Mouse (Mus musculus): ENCODE measurements around the gene Zgpat.

The Zgpat gene

DNA sequence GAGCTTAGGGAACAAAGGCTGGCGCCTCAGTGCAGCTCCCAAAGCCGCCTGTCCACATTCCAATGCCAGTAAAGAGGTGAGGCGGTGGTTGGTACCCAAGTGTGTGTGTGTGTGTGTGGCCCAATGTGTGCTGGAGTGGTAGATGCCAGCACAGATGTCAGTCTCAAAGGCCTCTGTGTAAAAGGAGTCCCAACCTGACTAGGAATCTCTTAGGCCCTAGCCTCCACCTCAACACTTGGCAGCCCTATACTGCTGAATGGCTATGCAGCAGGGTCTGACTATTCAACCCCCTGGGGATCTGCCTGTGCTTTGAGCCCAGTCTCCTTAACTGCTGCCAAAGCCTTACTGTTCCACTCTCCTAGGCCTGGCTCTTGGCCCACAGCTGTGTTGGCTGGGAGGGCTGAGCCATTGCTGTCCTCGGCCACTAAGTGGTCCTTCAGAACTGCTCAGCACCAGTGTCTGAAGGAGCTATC lies 20.2 kb downstream of the Zgpat start:
- no peak for DNase-seq (ENCODE audit: extremely low read depth, low read depth)

DNA sequence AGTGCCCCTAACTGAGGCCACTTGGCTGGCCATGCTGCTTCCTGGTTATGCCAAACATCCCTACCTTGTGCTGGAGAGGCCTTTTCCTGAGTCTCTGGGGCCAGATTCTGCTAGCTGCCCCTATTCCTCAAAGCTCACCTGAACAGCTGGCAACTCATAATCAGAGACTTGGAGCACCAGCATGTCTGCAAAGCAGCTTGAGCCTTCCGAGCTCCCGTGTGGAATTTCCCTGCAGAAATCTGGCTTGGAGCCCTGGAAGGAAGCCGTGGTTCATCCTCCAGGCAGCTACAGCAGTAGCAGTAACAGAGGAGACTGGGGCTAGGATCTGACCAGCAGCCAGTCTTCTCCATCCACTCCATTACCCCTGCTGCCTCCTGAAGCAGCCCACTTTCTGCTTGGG lies 21.2 kb downstream of the Zgpat start:
- DNase-seq (ENCODE audit: extremely low read depth, low read depth) = no peak

DNA sequence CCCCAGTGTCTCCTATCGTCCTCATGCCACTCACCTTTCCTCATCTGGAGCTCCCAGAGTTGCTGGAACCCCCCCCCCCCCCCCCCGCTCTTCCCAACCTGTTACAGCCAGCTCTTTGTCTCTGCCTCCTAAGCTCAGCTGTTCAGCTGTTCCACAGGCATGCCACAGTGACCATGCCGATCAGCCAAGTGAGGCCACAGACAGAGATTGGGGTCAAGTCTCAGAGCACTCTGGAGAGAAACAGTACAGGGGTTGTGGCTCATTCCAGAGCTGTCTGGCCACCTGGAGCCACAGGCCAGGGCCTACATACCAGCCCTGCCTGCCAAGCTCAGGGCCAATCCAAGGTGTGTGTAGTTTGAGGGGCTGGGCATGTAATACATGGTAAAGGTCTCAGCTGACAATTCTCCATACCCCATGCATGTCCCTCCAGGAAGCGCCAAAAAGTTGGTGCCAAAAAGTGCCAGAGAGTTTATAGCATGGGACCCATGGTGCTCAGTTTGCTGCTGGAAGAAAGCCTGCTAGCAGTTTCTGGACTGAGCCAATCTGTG lies 22.0 kb downstream of the Zgpat start:
- no peak for DNase-seq (ENCODE audit: extremely low read depth, low read depth)

DNA sequence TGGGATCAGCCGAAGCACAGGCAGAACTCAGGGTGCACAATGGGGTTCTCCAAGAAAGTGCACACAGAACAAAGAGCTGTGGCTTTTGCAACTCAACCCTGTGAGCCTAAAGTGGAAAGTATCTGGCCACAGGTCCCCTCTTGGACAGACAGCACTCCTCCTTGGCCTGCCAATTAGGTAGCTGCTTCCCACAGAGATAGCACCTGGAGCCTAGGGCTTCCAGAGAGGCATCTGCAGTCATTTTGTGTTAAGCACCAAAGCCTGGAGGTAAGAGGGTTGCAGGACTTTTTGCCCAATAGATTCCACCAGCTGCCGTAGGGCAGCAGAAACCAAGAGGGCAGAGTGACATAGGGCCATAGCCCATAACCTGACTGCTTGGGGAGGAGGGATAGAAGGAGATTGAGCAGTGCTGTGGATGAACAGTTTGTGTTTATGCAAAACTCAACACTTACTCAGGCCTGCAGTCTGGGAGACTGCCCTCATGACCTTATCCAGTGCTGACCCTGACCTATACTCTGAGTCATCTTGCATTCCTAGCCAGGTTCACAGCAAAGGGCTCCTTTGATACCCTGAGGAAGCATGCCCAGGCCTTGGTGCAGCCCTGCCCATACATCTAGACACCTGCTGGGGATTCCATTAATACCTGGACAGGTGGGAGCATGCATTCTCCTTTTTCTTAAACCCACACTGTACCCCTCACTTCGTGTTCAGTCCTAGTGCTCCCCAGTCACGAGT lies 25.6 kb downstream of the Zgpat start:
- DNase-seq (ENCODE audit: extremely low read depth, low read depth) = no peak

DNA sequence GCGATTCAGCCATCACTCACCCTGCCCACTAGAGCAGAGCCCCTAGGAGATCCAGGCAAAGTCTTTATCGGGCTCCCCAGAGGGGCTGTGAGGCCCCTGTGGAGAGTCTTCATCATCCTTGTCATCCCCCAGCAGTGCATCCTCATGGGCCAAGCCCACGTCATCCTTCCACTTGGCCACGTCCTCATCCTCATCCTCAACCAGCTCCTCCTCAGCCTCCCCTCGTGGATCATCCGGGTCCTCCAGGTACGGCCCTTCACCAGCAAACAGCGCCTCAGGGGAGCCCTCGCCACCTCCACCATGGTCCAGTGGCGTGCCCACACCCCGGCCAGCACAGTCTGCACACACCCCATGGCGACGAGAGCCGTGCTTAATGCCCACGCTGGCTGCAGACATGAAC lies 26.3 kb downstream of the Zgpat start:
- DNase-seq (ENCODE audit: extremely low read depth, low read depth) = no peak

DNA sequence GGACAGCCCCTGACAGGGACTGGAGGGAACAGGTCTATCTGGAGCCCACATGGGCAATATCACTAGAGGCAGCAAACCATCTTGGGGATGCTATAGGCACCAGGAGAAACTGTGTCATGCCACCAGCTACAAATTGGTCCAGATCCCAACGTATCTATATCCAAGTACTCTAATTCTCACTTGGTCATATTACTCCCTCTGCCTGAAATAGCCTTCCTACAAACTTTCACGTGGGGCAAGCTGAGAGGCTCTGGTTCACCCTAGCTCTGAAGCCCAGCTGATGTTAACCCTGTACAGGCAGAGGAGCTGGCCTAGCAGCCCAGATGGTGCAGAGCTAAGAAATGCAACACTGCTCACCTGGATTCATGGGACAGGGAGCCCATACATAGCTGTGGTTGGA lies 26.8 kb downstream of the Zgpat start:
- DNase-seq (ENCODE audit: extremely low read depth, low read depth) = no peak

DNA sequence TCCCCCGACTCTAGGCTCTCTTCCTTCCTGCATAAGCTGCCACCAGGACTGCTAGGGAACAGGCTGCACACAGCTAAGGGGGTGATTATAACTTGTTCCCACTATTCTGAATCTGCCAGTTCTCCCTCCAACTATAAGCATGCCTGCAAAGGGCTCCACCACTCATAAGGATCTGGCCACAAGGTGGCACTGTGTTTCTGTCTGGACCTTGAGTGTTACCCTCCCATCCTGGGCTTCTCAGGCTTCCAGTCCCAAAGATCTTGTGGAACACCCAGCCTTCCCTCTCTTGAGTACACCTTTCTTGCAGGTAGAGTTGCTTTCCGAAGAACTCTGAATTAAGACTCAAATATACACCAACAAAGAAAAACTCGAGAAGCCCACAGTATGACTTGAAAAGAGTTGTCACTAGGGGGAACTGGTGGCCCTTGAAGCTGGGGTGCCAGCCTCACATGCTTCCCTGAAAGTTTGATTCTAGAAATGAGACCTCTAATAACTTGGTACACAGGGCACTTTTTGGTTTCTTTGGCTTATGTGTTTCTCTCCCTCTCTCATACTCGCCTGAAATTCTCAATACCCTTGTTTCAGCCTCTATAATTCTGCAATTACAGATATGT lies 28.0 kb downstream of the Zgpat start:
- DNase-seq (ENCODE audit: extremely low read depth, low read depth) = peak; percentile 39

DNA sequence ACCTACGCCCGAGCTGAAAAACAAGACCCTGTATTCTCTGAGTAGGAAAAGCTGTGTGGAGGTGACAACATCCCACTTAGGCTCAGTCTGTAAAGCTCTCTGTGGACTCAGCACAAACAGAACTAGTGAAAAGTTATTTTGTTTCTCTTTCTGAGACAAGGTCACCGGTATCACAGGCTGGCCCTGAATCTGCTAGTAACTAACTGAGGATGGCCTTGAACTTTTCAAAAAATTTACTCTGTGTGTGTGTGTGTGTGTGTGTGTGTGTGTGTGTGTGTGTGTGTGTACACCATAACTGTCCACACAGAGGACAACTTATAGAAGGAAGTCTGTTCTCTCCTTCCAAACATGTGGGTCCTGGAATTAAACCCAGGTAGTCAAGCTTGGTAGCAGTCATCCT lies 29.4 kb downstream of the Zgpat start:
- no peak for DNase-seq (ENCODE audit: extremely low read depth, low read depth)

DNA sequence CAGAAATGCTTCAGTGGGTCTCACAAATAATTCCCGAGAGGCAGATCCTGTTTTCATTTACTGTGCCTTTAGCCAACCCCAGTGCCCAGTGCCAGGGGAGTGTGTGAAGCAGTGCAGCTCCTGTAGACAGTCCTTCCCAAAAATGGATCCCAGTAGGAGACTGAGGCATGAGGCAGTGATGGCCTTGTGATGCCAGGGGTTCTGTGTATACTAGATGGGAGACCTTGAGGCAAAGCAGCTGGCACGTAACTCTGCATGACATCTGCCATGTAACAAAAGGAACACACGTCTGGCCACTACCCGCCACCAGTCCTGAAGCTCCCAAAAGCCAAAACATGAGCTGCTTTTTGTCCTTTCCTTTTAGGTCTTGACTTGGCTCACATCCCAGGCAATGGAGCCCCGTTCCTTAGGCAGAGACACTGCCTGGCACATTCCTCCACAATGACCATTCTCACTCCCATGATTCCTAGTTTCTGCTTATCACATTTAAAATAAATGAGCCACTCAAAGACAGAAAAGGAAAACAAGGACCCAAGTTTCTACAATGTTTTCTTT lies 32.6 kb downstream of the Zgpat start:
- DNase-seq (ENCODE audit: extremely low read depth, low read depth) = no peak

DNA sequence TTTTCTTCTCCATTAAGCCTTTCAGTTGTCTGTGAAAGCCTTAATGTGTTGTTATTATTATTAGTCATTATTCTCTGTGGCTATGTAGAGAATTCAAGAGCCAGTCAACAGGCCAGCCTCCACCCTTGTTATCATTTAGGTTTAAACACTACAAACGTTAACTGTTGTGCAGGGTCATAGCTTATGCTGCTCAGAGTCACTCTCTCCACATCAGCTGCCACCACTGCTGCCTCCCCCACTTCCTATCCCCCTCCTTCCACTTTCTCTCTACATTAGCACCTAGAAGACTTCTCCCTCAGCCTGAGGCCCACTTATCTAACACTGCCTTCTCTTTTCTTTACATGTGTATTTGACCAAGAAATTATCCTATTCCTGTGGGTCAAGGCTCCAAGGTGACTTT lies 36.8 kb downstream of the Zgpat start:
- no peak for DNase-seq (ENCODE audit: extremely low read depth, low read depth)

DNA sequence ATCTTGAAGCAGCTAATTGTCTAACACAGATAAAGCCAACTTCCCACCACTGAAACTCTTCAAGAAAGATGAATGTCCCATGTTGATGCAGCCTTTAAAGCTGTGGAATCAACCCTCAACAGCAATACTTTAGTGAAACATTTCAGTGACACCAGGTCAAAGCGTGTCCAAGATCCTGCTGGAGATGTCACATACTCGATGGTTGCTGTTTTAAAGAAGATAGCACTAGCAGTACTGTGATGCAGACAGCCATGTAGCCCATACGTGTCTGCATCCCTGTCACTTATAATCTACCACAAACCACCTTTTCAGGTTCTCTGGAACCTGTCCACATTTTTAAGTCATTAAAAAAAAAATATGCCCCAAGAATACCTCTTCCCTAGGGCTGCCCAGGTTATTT lies 39.0 kb downstream of the Zgpat start:
- DNase-seq (ENCODE audit: extremely low read depth, low read depth) = no peak

DNA sequence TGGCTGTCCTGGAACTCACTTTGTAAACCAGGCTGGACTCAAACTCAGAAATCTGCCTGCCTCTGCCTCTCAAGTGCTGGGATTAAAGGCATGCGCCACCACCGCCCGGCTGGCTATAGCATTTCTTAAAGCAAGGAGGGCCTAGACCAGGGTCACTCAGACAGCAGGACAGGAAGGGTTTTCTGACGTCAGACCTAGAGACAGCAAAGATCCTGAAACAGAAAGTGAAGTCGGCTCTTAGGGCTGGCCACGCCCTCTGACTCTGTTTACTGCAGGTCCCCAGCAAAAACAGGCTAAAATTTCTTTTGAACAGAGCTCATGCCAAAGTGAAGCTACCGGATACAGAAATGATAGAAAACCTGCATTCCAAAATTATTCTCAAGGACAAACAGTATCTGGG lies 44.9 kb downstream of the Zgpat start:
- no peak for DNase-seq (ENCODE audit: extremely low read depth, low read depth)

DNA sequence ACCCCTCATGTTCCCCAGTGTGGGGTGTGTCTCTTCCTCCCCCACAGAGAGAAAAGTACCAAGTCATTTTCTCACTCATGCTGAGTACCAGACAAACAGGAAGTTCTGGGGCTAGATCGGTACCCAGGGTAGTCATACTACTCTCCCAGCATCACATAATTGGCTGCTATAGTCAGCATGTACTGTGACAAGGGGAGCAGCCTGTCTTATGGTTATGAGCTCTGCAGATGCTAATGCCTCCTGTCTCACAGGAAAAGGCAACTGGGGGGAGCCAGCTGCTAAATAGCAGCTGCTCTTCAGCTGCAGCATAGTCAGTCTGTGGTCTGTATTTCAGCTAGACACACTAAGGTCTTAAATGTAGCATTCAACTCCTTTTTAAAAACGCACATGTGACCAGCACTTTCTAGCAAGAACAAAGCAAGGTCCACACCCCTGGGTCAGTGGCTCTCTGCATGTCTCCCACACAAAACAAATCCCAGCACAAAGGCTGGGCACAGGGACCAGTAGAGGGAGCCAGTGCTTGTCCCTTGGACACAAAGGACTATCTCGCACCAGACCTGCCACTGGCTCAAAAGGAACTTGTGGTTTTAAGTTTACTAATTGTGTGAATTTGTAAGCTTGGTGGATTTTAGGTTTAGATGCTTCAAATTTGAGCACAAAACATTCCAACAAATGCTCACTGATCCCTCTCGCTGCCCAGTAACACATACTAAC lies 46.2 kb downstream of the Zgpat start:
- DNase-seq (ENCODE audit: extremely low read depth, low read depth) = peak; percentile 39

DNA sequence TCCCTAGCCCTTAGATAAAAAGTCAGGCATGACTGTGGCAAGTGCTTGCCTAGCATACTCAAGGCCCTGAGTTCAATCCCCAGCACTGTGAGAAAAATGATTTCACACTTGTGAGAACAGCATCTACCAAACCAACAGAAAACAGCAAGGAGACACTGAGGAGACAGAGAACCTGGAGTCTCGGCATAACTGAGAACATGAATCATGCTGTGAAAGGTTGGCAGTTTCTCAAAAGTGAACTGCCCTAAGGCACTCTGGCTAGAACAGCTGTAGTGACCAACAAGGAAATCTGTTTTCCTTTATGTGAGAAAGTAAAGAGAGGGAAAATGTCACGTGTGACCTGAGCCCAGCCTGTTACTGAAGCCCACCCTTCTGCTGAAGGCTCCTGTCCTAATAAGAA lies 48.4 kb downstream of the Zgpat start:
- DNase-seq (ENCODE audit: extremely low read depth, low read depth) = no peak

DNA sequence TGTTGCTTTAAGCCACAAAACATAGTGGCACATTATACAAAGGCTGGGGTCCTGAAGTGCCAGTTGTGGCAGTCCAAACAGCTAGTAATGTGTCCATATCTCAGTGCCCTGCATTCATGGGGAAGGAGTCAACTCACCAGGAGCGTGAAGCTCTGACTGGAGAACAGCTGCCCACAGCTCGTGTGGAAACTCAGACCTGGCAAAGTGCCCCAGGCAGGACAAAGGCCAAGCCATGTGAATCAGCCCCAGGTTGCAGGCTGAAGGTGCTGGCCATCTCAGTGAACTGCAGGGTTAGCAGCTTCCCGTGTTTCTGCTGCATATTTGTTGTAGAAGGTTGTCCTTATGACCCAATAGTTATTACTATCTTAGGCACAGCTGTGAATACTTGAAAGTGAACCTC lies 51.2 kb downstream of the Zgpat start:
- no peak for DNase-seq (ENCODE audit: extremely low read depth, low read depth)

DNA sequence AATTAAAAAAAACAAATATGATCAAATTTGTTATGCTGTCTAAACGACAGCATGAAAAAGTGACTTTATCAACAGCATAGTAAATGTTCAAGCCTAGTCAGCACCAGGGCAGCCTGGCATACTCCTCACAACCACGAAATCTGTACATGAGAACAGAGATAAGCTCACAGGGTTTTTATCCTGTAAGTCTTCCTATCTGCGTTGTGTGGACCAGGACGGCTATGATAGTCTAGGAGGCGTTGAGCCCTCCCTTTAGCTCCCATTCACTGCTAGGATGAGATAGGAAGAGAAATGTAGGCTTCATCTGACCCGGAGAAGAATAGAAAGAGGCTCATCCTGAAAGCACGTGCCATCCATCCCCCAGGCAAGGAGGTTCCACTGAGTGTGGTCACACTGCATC lies 54.6 kb downstream of the Zgpat start:
- DNase-seq (ENCODE audit: extremely low read depth, low read depth) = no peak

DNA sequence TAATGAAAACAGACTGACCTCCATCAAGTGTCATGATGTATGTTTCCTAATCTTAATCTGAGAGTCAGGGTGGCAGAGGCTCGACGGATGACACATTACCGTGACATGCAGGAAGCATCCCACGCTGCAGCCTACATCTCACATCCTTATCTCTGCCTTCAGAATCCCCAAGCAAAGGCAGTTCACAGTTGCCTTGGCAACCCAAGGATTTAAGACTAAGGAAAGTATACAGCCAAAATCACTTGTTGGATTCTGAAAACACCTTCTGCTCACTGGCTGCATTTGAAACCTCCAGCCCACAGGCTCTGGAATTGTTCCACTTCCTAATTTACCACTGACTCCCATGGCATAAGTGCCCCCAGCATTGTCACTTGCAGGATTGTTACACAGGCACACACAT lies 55.7 kb downstream of the Zgpat start:
- DNase-seq (ENCODE audit: extremely low read depth, low read depth) = no peak

DNA sequence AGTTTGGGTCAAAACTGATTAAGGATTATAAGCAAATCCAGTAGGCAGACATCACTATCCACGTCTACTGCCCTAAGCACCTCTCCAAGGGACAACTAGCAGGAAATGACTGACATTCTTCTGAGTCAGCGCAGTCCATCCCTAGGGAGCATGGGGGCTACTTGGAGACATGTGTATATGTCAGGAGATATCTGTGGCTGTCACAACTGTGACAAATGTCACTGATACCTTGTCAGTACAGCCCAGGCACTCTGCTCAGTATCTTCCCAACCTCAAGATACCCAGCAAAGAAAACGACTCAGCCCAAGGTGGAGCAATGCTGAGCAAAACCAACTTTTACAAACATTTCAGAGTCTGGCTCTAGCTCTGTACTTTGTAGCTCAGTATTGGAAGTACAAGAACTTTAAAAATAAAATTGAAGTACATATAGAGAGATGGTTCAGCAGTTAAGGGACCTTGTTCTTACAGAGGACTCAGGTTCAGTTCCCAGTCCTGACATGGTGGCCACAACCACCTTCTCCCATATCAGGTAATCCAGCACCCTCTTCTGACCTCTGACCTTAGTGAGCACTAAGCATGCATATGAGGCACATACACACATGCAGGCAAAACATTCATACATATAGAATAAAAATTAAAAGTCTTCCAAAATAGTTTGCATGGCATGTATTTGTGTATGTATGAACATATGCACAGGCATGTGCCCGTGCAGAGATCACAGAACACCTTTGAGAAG lies 56.3 kb downstream of the Zgpat start:
- DNase-seq (ENCODE audit: extremely low read depth, low read depth) = no peak

DNA sequence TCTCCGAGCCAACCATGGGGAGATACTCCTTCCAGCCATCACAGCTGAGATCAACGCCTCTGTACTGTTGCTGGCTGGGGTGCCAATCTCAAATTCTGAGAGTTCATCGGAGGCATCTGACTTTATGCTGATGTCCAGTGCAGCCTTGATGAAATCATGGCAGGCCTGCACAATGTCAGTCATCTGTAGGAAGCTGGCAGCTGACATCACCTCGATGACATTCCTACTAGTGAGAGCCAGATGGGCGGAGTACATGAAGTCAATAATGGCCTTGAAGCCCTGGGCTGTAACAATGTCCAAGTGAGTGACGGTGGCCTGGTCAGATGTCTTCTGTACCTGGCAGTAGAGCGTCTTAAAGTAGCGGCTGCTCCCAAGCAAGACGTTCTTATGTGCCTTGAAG lies 59.1 kb downstream of the Zgpat start:
- no peak for DNase-seq (ENCODE audit: extremely low read depth, low read depth)

All from MEL-GATA-1-ER (cell line).